Mouse (Mus musculus) regulatory T cell (primary cell): Measurements from ENCODE around the gene Eps8l3.
"Not testable (repeated sequence)": the region's sequence is repeated elsewhere in the genome, so short reads cannot be mapped to it uniquely, and the experiment has no call there.

Experiments
- in situ Hi-C: fragments of 300-600 bp; cut with MboI, MseI; formaldehyde crosslinking; loops from one replicate; pipeline ENCODE4 v1.15.1; 2025; ENCODE audit warnings: high pct_unique_total_duplicates

Eps8l3 gene

GRCm38 (mm10) chr3:107853232-107854181 lies 23.5 kb upstream of the Eps8l3 start:
- in situ Hi-C loops, result no loop called here

GRCm38 (mm10) chr3:107855368-107855767 lies 21.7 kb upstream of the Eps8l3 start:
- in situ Hi-C loops, result no loop called here

GRCm38 (mm10) chr3:107857646-107858045 lies 19.4 kb upstream of the Eps8l3 start:
- in situ Hi-C loops, result no loop called here

GRCm38 (mm10) chr3:107861483-107861882 lies 15.5 kb upstream of the Eps8l3 start:
- in situ Hi-C loops, result loop anchor here (5.0 to 10.0 kb wide), 2 partner anchors 164 to 257 kb away; partner anchors contain the start of gene Ahcyl1

- in situ Hi-C loops, result loop anchor here (5.0 to 10.0 kb wide), 2 partner anchors 165 to 258 kb away; partner anchors contain the start of gene Ahcyl1
Observed at GRCm38 (mm10) chr3:107862471-107862870, 14.6 kb upstream of the Eps8l3 start.

GRCm38 (mm10) chr3:107863471-107863870 lies 13.6 kb upstream of the Eps8l3 start:
- in situ Hi-C loops, result loop anchor here (5.0 to 10.0 kb wide), 2 partner anchors 166 to 259 kb away; partner anchors contain the start of gene Ahcyl1

- in situ Hi-C loops, result loop anchor here (5.0 to 10.0 kb wide), 2 partner anchors 167 to 259 kb away; partner anchors contain the start of gene Ahcyl1
Observed at GRCm38 (mm10) chr3:107863898-107864603, 13.0 kb upstream of the Eps8l3 start.

- in situ Hi-C loops, result loop anchor here (10.0 kb wide), 1 partner anchor 261 kb away; no protein-coding TSS in a partner anchor
Observed at GRCm38 (mm10) chr3:107865364-107866091, 11.5 kb upstream of the Eps8l3 start.

- in situ Hi-C loops, result loop anchor here (10.0 kb wide), 1 partner anchor 262 kb away; no protein-coding TSS in a partner anchor
Observed at GRCm38 (mm10) chr3:107867086-107867485, 9.9 kb upstream of the Eps8l3 start.

GRCm38 (mm10) chr3:107868452-107868851 lies 8.6 kb upstream of the Eps8l3 start:
- in situ Hi-C loops, result loop anchor here (10.0 kb wide), 1 partner anchor 264 kb away; no protein-coding TSS in a partner anchor

- in situ Hi-C loops, result loop anchor here (10.0 kb wide), 1 partner anchor 264 kb away; no protein-coding TSS in a partner anchor
Observed at GRCm38 (mm10) chr3:107869097-107869496, 7.9 kb upstream of the Eps8l3 start.

GRCm38 (mm10) chr3:107869925-107870324 lies 7.1 kb upstream of the Eps8l3 start:
- in situ Hi-C loops, result loop anchor here (10.0 kb wide), 1 partner anchor 265 kb away; no protein-coding TSS in a partner anchor

- in situ Hi-C loops, result no loop called here
Observed at GRCm38 (mm10) chr3:107873335-107874251, 3.4 kb upstream of the Eps8l3 start.

GRCm38 (mm10) chr3:107875231-107875630 lies 1.8 kb upstream of the Eps8l3 start:
- in situ Hi-C loops, result no loop called here

- in situ Hi-C loops, result no loop called here
Observed at GRCm38 (mm10) chr3:107877747-107878736, 1.0 kb downstream of the Eps8l3 start.

GRCm38 (mm10) chr3:107887674-107888495 lies 10.9 kb downstream of the Eps8l3 start:
- in situ Hi-C loops, result no loop called here

GRCm38 (mm10) chr3:107889236-107889635 lies 12.2 kb downstream of the Eps8l3 start:
- in situ Hi-C loops, result not testable (repeated sequence)

- in situ Hi-C loops, result no loop called here
Observed at GRCm38 (mm10) chr3:107895194-107895719, 18.2 kb downstream of the Eps8l3 start.
